Comparison of ENCODE assay signal across 28 mouse cellular contexts in the genomic region with DNA sequence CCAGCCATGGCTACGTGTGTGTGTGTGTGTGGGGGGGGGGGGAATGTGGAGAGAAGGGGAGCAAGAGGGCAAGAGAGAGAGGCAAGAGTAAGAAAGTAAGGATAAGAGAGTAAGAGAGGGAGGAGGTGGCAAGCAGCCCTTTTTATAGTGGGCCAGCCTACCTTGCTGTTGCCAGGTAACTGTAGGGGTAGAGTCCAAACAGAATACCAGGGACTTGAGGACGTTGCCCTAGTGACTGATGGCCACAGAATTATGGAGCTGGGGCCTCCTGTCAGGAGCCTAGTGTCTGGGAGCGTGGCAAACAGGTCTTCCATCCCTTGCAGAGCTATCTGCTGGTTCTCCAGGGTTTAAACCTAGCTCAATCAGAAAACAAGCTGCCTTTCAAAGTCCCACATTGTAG.
DNase-seq lines count a peak whose midpoint lies in the region; ATAC-seq and TF ChIP-seq lines count a peak whose summit lies in the region.
"Had no signal": no experiment of that assay in that cellular context is flagged by ENCODE, and none has a peak within 500 bp of the region (broad histone marks: within the 10 kb centered on the region; RNA-seq: fewer than 3 reads in every experiment).

No protein-coding gene starts in this region.

- no peak for TF ChIP-seq CTCF in kidney, postnatal 0 days (IDR thresholded peaks at IDR 0.05; ENCODE audit: low read depth)
- TF ChIP-seq CTCF in liver, embryonic 14.5 days (IDR thresholded peaks at IDR 0.05; ENCODE audit: low read depth): no peak

- H3K27me3 ChIP-seq in kidney, embryonic 14.5 days (ENCODE audit: control insufficient read depth, insufficient read depth, low read length): no peaks in the 10 kb centered on the region
- no peaks in the 10 kb centered on the region for H3K27me3 ChIP-seq in kidney, postnatal 0 days (ENCODE audit: insufficient read depth, low read length)
- H3K27me3 ChIP-seq in liver, embryonic 14.5 days (ENCODE audit: control insufficient read depth, insufficient read depth, low read length): no peaks in the 10 kb centered on the region
- H3K27me3 ChIP-seq in midbrain, embryonic 16.5 days (ENCODE audit: control insufficient read depth, insufficient read depth, low read depth, low read length): no peaks in the 10 kb centered on the region
- no peaks in the 10 kb centered on the region for H3K27me3 ChIP-seq in forebrain, embryonic 11.5 days (ENCODE audit: control insufficient read depth, insufficient read depth, low read length)
- H3K27me3 ChIP-seq: liver, embryonic 15.5 days; midbrain, embryonic 15.5 days; neural tube, embryonic 13.5 days had no signal

- no peak overlapping the region for H3K9ac ChIP-seq in kidney, embryonic 14.5 days (ENCODE audit: low read depth, low read length)
- H3K9ac ChIP-seq in kidney, postnatal 0 days (ENCODE audit: low read depth, low read length): no peak overlapping the region
- H3K9ac ChIP-seq in liver, embryonic 14.5 days (replicated peaks): no peak overlapping the region
- H3K9ac ChIP-seq in midbrain, embryonic 16.5 days (ENCODE audit: low read depth, low read length): no peak overlapping the region
- H3K9ac ChIP-seq in forebrain, embryonic 11.5 days (ENCODE audit: low read length): no peak overlapping the region
- H3K9ac ChIP-seq: forebrain, postnatal 0 days; hindbrain, embryonic 13.5 days; liver, embryonic 15.5 days; midbrain, embryonic 15.5 days; neural tube, embryonic 13.5 days had no signal

- H3K27ac ChIP-seq in kidney, embryonic 14.5 days (ENCODE audit: low read depth, low read length): no peak overlapping the region
- H3K27ac ChIP-seq in kidney, postnatal 0 days: no peak overlapping the region
- no peak overlapping the region for H3K27ac ChIP-seq in liver, embryonic 14.5 days
- no peak overlapping the region for H3K27ac ChIP-seq in midbrain, embryonic 16.5 days (ENCODE audit: low read length)
- no peak overlapping the region for H3K27ac ChIP-seq in forebrain, embryonic 11.5 days (ENCODE audit: low read depth, low read length)
- H3K27ac ChIP-seq: embryonic facial prominence, embryonic 10.5 days; heart, adult 2 months; hindbrain, embryonic 13.5 days; layer of hippocampus, adult 2 months; limb, embryonic 10.5 days; liver, embryonic 15.5 days; midbrain, embryonic 15.5 days; neural tube, embryonic 13.5 days had no signal

- DNase-seq in kidney, adult 8-10 months: peak; percentile 17 to 46
- peak; percentile 9 for DNase-seq in MEL-GATA-1-ER (ENCODE audit: extremely low read depth, low read depth)
- no peak for DNase-seq in kidney, postnatal 0 days (ENCODE audit: low spot score)
- no peak for DNase-seq in liver, embryonic 14.5 days (ENCODE audit: low read depth in 3 of 3, low spot score in 3 of 3)
- no peak for DNase-seq in forebrain, embryonic 11.5 days (ENCODE audit: low spot score)
- DNase-seq: adrenal gland, adult 2 months; cerebellum, adult 11-12 months; cerebellum, postnatal 10 days; forebrain, postnatal 0 days; gastrocnemius, postnatal 36 days; heart, adult 2 months; lung, postnatal 4 days; right cerebral cortex, postnatal 4 days; thymus, adult 18-20 months; thymus, postnatal 4 days had no signal

- no peak overlapping the region for H3K4me3 ChIP-seq in kidney, embryonic 14.5 days (ENCODE audit: low read length)
- H3K4me3 ChIP-seq in kidney, postnatal 0 days (replicated peaks; ENCODE audit: low read depth, low read length): no peak overlapping the region
- no peak overlapping the region for H3K4me3 ChIP-seq in liver, embryonic 14.5 days (ENCODE audit: insufficient read depth in 1 of 2, low read depth in 2 of 2, low read length in 2 of 2)
- H3K4me3 ChIP-seq in midbrain, embryonic 16.5 days (ENCODE audit: low read depth, low read length): no peak overlapping the region
- no peak overlapping the region for H3K4me3 ChIP-seq in forebrain, embryonic 11.5 days (ENCODE audit: low read depth, low read length)
- H3K4me3 ChIP-seq: embryonic facial prominence, embryonic 10.5 days; forebrain, embryonic 10.5 days; heart, adult 2 months; hindbrain, embryonic 13.5 days; layer of hippocampus, adult 2 months; limb, embryonic 10.5 days; liver, embryonic 15.5 days; midbrain, embryonic 15.5 days; myocyte; neural tube, embryonic 13.5 days had no signal

- no peak overlapping the region for H3K4me2 ChIP-seq in kidney, embryonic 14.5 days (replicated peaks; ENCODE audit: low read depth, low read length)
- H3K4me2 ChIP-seq in kidney, postnatal 0 days (ENCODE audit: low read length): no peak overlapping the region
- no peak overlapping the region for H3K4me2 ChIP-seq in liver, embryonic 14.5 days (ENCODE audit: low read depth)
- H3K4me2 ChIP-seq in midbrain, embryonic 16.5 days (ENCODE audit: low read length): no peak overlapping the region
- no peak overlapping the region for H3K4me2 ChIP-seq in forebrain, embryonic 11.5 days (ENCODE audit: low read depth, low read length, severe bottlenecking)
- H3K4me2 ChIP-seq: hindbrain, embryonic 13.5 days; liver, embryonic 15.5 days; midbrain, embryonic 15.5 days; neural tube, embryonic 13.5 days had no signal

- no peaks in the 10 kb centered on the region for H3K9me3 ChIP-seq in kidney, embryonic 14.5 days (ENCODE audit: control insufficient read depth, low read length)
- H3K9me3 ChIP-seq in kidney, postnatal 0 days (replicated peaks; ENCODE audit: low read length): no peaks in the 10 kb centered on the region
- H3K9me3 ChIP-seq in liver, embryonic 14.5 days (ENCODE audit: control insufficient read depth, low read length): no peaks in the 10 kb centered on the region
- no peaks in the 10 kb centered on the region for H3K9me3 ChIP-seq in midbrain, embryonic 16.5 days (replicated peaks; ENCODE audit: control insufficient read depth, low read length, poor library complexity, severe bottlenecking)
- no peaks in the 10 kb centered on the region for H3K9me3 ChIP-seq in forebrain, embryonic 11.5 days (ENCODE audit: control insufficient read depth, low read length)
- H3K9me3 ChIP-seq: embryonic facial prominence, embryonic 10.5 days; forebrain, embryonic 10.5 days; hindbrain, embryonic 13.5 days; limb, embryonic 10.5 days; liver, embryonic 15.5 days; midbrain, embryonic 15.5 days; neural tube, embryonic 13.5 days had no signal

- no peak for TF ChIP-seq EP300 in liver, embryonic 14.5 days (IDR thresholded peaks at IDR 0.05; ENCODE audit: low read depth)

- no peaks in the 10 kb centered on the region for H3K36me3 ChIP-seq in kidney, embryonic 14.5 days (ENCODE audit: control insufficient read depth, insufficient read depth, low read length)
- no peaks in the 10 kb centered on the region for H3K36me3 ChIP-seq in kidney, postnatal 0 days (ENCODE audit: insufficient read depth, low read length)
- no peaks in the 10 kb centered on the region for H3K36me3 ChIP-seq in liver, embryonic 14.5 days (replicated peaks; ENCODE audit: control insufficient read depth, insufficient read depth, low read depth)
- H3K36me3 ChIP-seq in midbrain, embryonic 16.5 days (ENCODE audit: control insufficient read depth, insufficient read depth, low read length): no peaks in the 10 kb centered on the region
- H3K36me3 ChIP-seq in forebrain, embryonic 11.5 days (ENCODE audit: control insufficient read depth, insufficient read depth, low read length): no peaks in the 10 kb centered on the region
- H3K36me3 ChIP-seq: embryonic facial prominence, embryonic 10.5 days; forebrain, embryonic 10.5 days; hindbrain, embryonic 13.5 days; limb, embryonic 10.5 days; liver, embryonic 15.5 days; midbrain, embryonic 15.5 days; neural tube, embryonic 13.5 days had no signal

- 0 out of 2 replicates have a peak, but pooled peaks cover 4% of the 10 kb centered on the region for H3K4me1 ChIP-seq in kidney, embryonic 14.5 days (ENCODE audit: control insufficient read depth, insufficient read depth, low read length)
- H3K4me1 ChIP-seq in kidney, postnatal 0 days (replicated peaks; ENCODE audit: insufficient read depth, low read length): no peaks in the 10 kb centered on the region; the same call in 1 of the 2 replicates
- H3K4me1 ChIP-seq in liver, embryonic 14.5 days (replicated peaks; ENCODE audit: control insufficient read depth in 2 of 2, insufficient read depth in 2 of 2, low read length in 1 of 2): peaks cover 4 to 27% of the 10 kb centered on the region in 2 experiments; a peak in 3 of 4 replicates
- no peaks in the 10 kb centered on the region for H3K4me1 ChIP-seq in midbrain, embryonic 16.5 days (ENCODE audit: control insufficient read depth, insufficient read depth, low read length)
- H3K4me1 ChIP-seq in forebrain, embryonic 11.5 days (replicated peaks; ENCODE audit: control insufficient read depth, insufficient read depth, low read length): no peaks in the 10 kb centered on the region
- H3K4me1 ChIP-seq: embryonic facial prominence, embryonic 10.5 days; forebrain, embryonic 10.5 days; hindbrain, embryonic 13.5 days; midbrain, embryonic 15.5 days; neural tube, embryonic 13.5 days had no signal

- no peak for ATAC-seq in kidney, embryonic 14.5 days (ENCODE audit: low FRiP score, low TSS enrichment)
- peak; percentile 61; the same call in 1 of the 2 replicates for ATAC-seq in kidney, postnatal 0 days (replicated peaks; ENCODE audit: low FRiP score, low read depth)
- peak; percentile 11; the same call in 1 of the 2 replicates for ATAC-seq in liver, embryonic 14.5 days (ENCODE audit: insufficient read depth)
- no peak for ATAC-seq in midbrain, embryonic 16.5 days
- ATAC-seq in forebrain, embryonic 11.5 days (replicated peaks; ENCODE audit: low FRiP score): no peak
- ATAC-seq: CD4-positive, CD25-positive, alpha-beta regulatory T cell, adult 4 months; forebrain, postnatal 0 days; inflammation-experienced regulatory T-cells, adult 6 months; midbrain, embryonic 15.5 days had no signal

- 66% methylated on average over 3 of the region's 3 CpGs for WGBS in kidney, embryonic 14.5 days
- 69% methylated on average over 3 of the region's 3 CpGs for WGBS in kidney, postnatal 0 days
- 39% methylated on average over 3 of the region's 3 CpGs for WGBS in liver, embryonic 14.5 days (ENCODE audit: insufficient replicate concordance)
- WGBS in midbrain, embryonic 16.5 days: 71% methylated on average over 3 of the region's 3 CpGs
- 71% methylated on average over 3 of the region's 3 CpGs for WGBS in forebrain, embryonic 11.5 days

Comparison
In these comparisons a context has a peak if more than half of its experiments do, and no peak if none do; other contexts are left out.
1. DNase-seq: peak in kidney, adult 8-10 months (2 of 2) and MEL-GATA-1-ER (single experiment); none in kidney, postnatal 0 days (single experiment), liver, embryonic 14.5 days (0 of 3) and forebrain, embryonic 11.5 days (single experiment).
2. ATAC-seq: peak in kidney, postnatal 0 days (single experiment) and liver, embryonic 14.5 days (single experiment); none in kidney, embryonic 14.5 days (single experiment), midbrain, embryonic 16.5 days (single experiment) and forebrain, embryonic 11.5 days (single experiment).